Mouse (Mus musculus): ENCODE results near the gene Zp1. TPM values are rescaled to one million over a fixed set of nuclear protein-coding genes. Genes with fewer than 3 reads are reported as not detected.

Gene Zp1
- polyA plus RNA-seq, 1 experiment from 2014 or later: not detected

DNA sequence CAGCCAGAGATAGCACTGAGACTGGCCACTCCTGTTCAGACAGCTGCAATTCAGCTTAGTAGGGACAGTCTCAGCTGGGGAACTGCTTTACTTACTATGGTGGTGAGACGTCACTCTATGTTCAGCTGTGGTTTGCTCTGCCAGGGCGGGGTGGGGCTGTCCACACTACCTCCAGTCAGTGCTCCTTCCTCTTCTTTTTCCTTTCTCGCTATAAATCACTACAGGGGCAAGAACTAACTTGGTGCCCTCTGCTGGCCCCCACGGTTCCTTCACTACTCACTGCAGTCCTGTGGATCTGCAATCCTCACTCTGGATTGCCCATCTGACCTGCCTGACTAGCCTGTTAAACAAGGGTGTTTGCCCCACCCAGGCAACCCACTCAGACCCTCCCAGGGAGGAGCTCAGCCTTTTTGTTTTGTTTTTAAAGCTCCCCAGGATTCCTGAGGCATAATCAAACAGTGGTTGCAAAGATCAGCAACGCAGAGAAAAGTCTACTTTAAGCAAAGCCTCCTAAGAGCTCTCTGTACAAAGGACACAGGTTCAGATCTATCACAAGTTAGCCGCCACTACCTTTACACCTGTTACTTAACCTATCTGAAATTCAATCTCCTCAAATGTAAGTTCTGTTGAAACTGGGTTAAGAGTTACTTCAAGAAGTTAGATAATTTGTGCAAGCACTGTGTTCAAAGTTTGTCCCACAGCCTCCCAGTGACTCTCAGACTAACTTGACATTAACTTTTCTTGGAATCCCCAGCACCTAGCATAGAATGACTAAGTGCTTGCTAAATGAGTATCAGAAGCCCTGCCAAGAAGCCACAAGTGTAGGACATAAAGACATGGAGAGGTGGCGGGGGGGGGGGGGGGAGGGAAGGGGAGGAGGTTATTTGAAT lies 40.1 kb downstream of the Zp1 start:
- 0 out of 2 replicates have a peak, but pooled peaks cover 6% of the 10 kb centered on the region for H3K9me3 ChIP-seq (ENCODE audit: control insufficient read depth, low read length)
- no peak overlapping the region for H3K9ac ChIP-seq (ENCODE audit: low read depth, low read length)
- H3K4me2 ChIP-seq: peak overlapping the region; percentile 93
- DNase-seq (ENCODE audit: low spot score): no peak
- H3K27ac ChIP-seq (ENCODE audit: low read depth, low read length): no peak overlapping the region
- ATAC-seq (replicated peaks; ENCODE audit: low FRiP score): no peak
- peaks cover 7% of the 10 kb centered on the region for H3K4me1 ChIP-seq (replicated peaks; ENCODE audit: control insufficient read depth, insufficient read depth, low read length)
- H3K27me3 ChIP-seq (replicated peaks; ENCODE audit: control insufficient read depth, insufficient read depth, low read length): no peaks in the 10 kb centered on the region
- peak overlapping the region; percentile 60 for H3K4me3 ChIP-seq (ENCODE audit: low read depth, low read length)
- H3K36me3 ChIP-seq (ENCODE audit: control insufficient read depth, insufficient read depth, low read length): no peaks in the 10 kb centered on the region
- WGBS: 38% methylated on average over 6 of the region's 7 CpGs

DNA sequence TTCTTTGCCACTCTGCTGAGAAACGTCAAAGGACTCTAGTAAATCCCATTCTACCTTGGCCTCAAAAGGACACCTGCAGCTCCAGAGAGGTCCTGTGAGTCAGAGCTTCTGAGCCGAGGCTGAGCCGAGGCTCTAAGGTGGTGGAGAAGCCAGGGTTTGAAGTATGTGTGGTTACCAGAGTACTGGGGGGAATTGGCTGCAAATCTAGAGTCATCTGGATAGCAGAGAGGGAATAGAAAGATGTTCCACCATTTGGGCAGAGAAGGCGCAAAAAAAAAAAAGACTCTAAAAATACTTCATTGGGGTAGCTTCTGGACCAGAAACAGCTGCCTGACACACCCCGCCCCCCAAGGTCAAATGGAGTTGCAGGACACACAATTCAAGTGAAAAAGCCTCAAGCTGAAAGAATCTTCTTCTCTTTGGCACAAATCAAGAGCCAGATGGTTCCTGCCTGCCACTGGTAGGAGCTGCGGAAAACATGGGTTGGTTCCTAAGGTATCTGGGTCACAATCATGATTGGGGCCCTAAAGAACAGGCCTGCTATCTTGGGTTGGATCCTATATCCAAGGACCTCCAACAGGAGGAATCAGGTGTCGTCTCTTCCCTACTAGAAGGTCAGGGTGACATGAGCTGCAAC lies 42.1 kb downstream of the Zp1 start:
- no peak for DNase-seq (ENCODE audit: low spot score)
- no peak overlapping the region for H3K4me3 ChIP-seq (ENCODE audit: low read depth, low read length)
- peaks cover 6% of the 10 kb centered on the region for H3K36me3 ChIP-seq (ENCODE audit: control insufficient read depth, insufficient read depth, low read length)
- H3K27me3 ChIP-seq (replicated peaks; ENCODE audit: control insufficient read depth, insufficient read depth, low read length): no peaks in the 10 kb centered on the region
- ATAC-seq (replicated peaks; ENCODE audit: low FRiP score): no peak
- no peak overlapping the region for H3K9ac ChIP-seq (ENCODE audit: low read depth, low read length)
- WGBS: 88% methylated on average over 7 of the region's 7 CpGs
- no peak overlapping the region for H3K27ac ChIP-seq (ENCODE audit: low read depth, low read length)
- H3K9me3 ChIP-seq (ENCODE audit: control insufficient read depth, low read length): no peaks in the 10 kb centered on the region
- H3K4me1 ChIP-seq (replicated peaks; ENCODE audit: control insufficient read depth, insufficient read depth, low read length): peaks cover 7% of the 10 kb centered on the region
- H3K4me2 ChIP-seq: no peak overlapping the region

DNA sequence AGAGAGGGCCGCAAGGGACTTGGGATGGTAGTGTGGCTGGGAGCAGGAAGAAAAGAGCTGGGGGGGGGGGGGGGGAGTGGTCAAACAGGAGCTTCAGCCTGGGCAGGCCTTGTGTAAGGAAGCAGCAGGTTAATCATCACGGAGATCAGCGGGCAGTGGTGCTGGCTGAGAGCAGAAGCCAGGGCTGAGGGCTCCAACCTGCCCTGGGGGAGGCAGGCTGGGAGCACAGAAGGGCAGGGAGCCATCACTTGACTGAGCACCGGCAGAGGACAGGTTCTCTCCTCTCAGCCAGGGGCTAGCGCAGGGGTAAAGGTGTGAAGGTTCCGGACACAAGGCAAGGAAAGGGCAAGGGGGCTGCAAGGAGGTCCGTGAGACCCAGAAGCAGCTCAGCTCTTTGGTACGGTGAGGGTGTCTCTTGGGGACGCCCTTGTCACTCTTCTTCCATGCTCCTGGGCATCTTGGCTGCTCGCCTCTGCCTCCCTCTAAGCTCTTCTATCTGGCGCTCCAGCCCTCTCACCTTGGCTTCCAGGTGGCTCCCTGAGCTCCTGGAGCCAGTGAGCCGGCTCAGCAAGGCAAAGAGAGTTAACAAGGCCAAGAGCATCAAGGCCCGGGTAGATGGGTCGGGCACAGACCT lies 49.0 kb downstream of the Zp1 start:
- ATAC-seq (replicated peaks; ENCODE audit: low FRiP score) (no peak), DNase-seq (ENCODE audit: low spot score) (no peak)
- 70% methylated on average over 14 of the region's 14 CpGs for WGBS
- Histone ChIP-seq H3K4me2 (no peak overlapping the region), H3K4me3 (ENCODE audit: low read depth, low read length) (no peak overlapping the region), H3K27me3 (replicated peaks; ENCODE audit: control insufficient read depth, insufficient read depth, low read length) (peaks cover 28% of the 10 kb centered on the region), H3K9ac (ENCODE audit: low read depth, low read length) (no peak overlapping the region), H3K36me3 (ENCODE audit: control insufficient read depth, insufficient read depth, low read length) (peaks cover 18% of the 10 kb centered on the region), H3K9me3 (ENCODE audit: control insufficient read depth, low read length) (no peaks in the 10 kb centered on the region), H3K27ac (ENCODE audit: low read depth, low read length) (no peak overlapping the region), H3K4me1 (replicated peaks; ENCODE audit: control insufficient read depth, insufficient read depth, low read length) (0 out of 2 replicates have a peak, but pooled peaks cover 3% of the 10 kb centered on the region)

DNA sequence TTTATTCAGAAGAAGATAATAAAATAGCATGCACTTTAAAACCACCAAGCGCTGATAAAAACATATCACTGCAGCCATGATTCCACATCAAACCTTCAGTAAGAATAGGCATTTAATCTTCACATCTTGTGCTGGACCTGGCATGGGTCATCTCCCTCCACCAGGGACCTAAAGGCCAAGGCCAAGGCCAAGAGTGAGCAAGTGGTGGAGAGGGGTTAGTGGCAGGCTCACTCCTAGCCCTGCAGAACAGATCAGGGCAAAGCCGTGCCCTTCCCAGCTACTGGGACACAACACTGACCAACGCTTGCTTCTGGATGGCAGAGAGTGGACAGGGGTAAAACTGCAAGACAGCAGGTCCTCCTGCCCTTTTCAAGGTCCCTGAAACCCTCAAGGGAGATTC lies 49.8 kb downstream of the Zp1 start:
- no peak overlapping the region for H3K27ac ChIP-seq (ENCODE audit: low read depth, low read length)
- no peaks in the 10 kb centered on the region for H3K9me3 ChIP-seq (ENCODE audit: control insufficient read depth, low read length)
- H3K4me1 ChIP-seq (replicated peaks; ENCODE audit: control insufficient read depth, insufficient read depth, low read length): 0 out of 2 replicates have a peak, but pooled peaks cover 3% of the 10 kb centered on the region
- H3K4me3 ChIP-seq (ENCODE audit: low read depth, low read length): no peak overlapping the region
- H3K36me3 ChIP-seq (ENCODE audit: control insufficient read depth, insufficient read depth, low read length): peaks cover 18% of the 10 kb centered on the region
- ATAC-seq (replicated peaks; ENCODE audit: low FRiP score) (no peak), DNase-seq (ENCODE audit: low spot score) (no peak)
- H3K4me2 ChIP-seq: no peak overlapping the region
- H3K27me3 ChIP-seq (replicated peaks; ENCODE audit: control insufficient read depth, insufficient read depth, low read length): peaks cover 28% of the 10 kb centered on the region
- WGBS: 88% methylated on average over 3 of the region's 3 CpGs
- H3K9ac ChIP-seq (ENCODE audit: low read depth, low read length): no peak overlapping the region

DNA sequence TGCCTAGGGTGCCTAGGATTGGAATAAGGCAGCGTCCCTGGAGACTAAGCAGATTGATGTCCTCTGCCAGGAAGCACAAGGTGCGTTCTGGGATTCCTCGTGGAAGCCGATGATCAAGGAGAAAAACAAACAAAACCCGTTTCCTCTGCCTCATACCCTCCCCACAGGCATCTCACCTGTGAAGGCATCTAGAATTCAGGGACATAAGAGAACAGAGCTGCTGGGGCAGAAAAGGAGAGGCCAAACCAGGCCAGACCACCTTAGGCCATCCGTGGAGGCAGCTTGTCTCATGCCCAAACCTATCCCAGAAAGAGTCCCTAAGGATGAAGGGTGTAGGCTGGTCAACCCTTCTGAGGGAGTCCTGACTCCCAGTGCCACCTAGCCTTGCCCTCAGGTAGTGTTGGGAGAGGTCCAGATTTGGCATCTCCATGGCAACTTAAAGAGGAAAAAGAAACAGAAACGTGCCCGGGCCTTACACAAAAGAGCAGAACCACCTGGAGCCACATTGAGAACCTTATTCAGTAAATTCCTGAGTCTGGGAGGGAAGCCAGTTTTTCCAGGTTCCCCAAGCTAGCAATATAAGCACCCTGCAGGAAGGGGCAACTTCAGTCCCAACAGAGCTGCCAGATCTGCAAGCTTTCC lies 50.4 kb downstream of the Zp1 start, which contains the start of gene Tmem132a:
Gene Tmem132a (minus strand): TSS at position 55 of the 642 bp plus-strand sequence.
- Histone ChIP-seq H3K4me3 (ENCODE audit: low read depth, low read length) (peak within 1 kb of the TSS; percentile 55), H3K36me3 (ENCODE audit: control insufficient read depth, insufficient read depth, low read length) (peaks cover 23% of the 10 kb centered on the region), H3K4me1 (replicated peaks; ENCODE audit: control insufficient read depth, insufficient read depth, low read length) (0 out of 2 replicates have a peak, but pooled peaks cover 3% of the 10 kb centered on the region), H3K27me3 (replicated peaks; ENCODE audit: control insufficient read depth, insufficient read depth, low read length) (peaks cover 28% of the 10 kb centered on the region), H3K9ac (ENCODE audit: low read depth, low read length) (peak within 1 kb of the TSS; percentile 67), H3K9me3 (ENCODE audit: control insufficient read depth, low read length) (no peaks in the 10 kb centered on the region), H3K27ac (ENCODE audit: low read depth, low read length) (no peak within 1 kb of the TSS; the same call in 1 of the 2 replicates), H3K4me2 (peak within 1 kb of the TSS; percentile 62)
- WGBS: 15% methylated on average over 8 of the region's 8 CpGs
- DNase-seq (ENCODE audit: low spot score): no peak
- ATAC-seq (replicated peaks; ENCODE audit: low FRiP score): no peak

DNA sequence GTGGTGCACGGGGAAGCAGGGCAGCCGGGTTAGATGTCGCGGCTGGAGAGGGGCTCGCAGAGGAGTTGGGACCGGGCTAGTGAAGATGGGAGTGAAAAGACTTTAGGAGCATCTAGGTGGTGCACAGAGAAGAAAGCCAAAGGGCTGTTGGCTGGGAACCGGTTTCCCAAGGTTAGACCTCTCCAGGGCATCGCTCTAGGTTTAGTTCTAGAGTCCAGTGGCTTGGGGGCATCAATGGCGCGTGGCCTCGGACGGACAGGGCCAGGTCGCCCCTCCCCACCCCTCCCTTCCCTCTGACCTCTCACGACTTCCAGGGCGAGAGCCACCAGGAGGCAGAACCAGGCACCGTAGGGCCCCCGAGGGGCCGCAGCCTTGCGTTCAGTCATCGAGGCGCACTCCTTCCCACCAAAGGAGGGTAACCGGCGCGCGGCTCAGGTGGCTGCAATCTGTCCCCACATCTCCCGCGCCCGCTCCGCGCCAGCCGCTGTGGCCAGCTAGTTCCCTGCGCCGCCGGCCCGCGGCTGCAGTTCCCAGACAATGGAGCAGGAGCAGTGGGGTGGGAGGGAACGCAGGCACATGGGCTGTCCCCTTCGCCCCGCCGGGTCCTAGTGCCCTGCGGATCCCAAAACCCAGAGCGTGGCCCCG lies 51.1 kb downstream of the Zp1 start:
- H3K27ac ChIP-seq (ENCODE audit: low read depth, low read length): no peak overlapping the region; the same call in 1 of the 2 replicates
- DNase-seq (ENCODE audit: low spot score) (peak; percentile 82), ATAC-seq (replicated peaks; ENCODE audit: low FRiP score) (peak; percentile 81)
- peak overlapping the region; percentile 67 for H3K9ac ChIP-seq (ENCODE audit: low read depth, low read length)
- H3K4me3 ChIP-seq (ENCODE audit: low read depth, low read length): peak overlapping the region; percentile 55
- H3K36me3 ChIP-seq (ENCODE audit: control insufficient read depth, insufficient read depth, low read length): peaks cover 23% of the 10 kb centered on the region
- H3K4me1 ChIP-seq (replicated peaks; ENCODE audit: control insufficient read depth, insufficient read depth, low read length): 0 out of 2 replicates have a peak, but pooled peaks cover 3% of the 10 kb centered on the region
- H3K27me3 ChIP-seq (replicated peaks; ENCODE audit: control insufficient read depth, insufficient read depth, low read length): peaks cover 28% of the 10 kb centered on the region
- H3K9me3 ChIP-seq (ENCODE audit: control insufficient read depth, low read length): no peaks in the 10 kb centered on the region
- H3K4me2 ChIP-seq: peak overlapping the region; percentile 62
- under 1% methylated on average over 37 of the region's 43 CpGs for WGBS

DNA sequence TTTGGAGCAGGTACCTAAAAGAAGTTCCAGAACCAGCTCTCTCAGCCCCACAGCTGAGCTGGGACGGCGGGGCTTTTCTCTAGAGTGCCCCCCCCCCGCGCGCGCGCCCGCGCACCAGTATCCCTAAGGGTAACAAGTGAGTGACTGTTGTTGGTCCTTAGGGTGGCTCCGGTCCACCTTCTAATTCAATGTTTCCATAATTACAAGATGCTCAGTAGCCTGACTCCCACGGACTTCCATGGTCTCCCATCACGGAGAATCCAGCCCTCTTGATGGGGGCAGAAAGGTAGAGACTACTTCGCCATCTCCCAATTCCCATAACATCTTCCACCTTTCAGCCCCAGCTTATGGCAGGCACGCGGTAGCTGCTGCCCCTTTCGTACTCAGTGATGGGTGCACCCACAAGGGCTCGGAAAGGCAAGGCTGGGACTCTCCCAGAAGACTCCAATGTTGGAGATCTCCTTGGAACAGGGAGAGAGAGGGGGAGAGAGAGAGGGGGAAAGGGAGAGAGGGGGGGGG lies 51.8 kb downstream of the Zp1 start:
- ATAC-seq (replicated peaks; ENCODE audit: low FRiP score): no peak
- DNase-seq (ENCODE audit: low spot score): no peak
- peak overlapping the region; percentile 67 for H3K9ac ChIP-seq (ENCODE audit: low read depth, low read length)
- H3K27me3 ChIP-seq (replicated peaks; ENCODE audit: control insufficient read depth, insufficient read depth, low read length): peaks cover 28% of the 10 kb centered on the region
- H3K27ac ChIP-seq (ENCODE audit: low read depth, low read length): no peak overlapping the region
- 2% methylated on average over 17 of the region's 17 CpGs for WGBS
- 0 out of 2 replicates have a peak, but pooled peaks cover 3% of the 10 kb centered on the region for H3K4me1 ChIP-seq (replicated peaks; ENCODE audit: control insufficient read depth, insufficient read depth, low read length)
- H3K4me3 ChIP-seq (ENCODE audit: low read depth, low read length): peak overlapping the region; percentile 55
- H3K9me3 ChIP-seq (ENCODE audit: control insufficient read depth, low read length): no peaks in the 10 kb centered on the region
- H3K4me2 ChIP-seq: peak overlapping the region; percentile 62
- H3K36me3 ChIP-seq (ENCODE audit: control insufficient read depth, insufficient read depth, low read length): peaks cover 20% of the 10 kb centered on the region
